Mouse (Mus musculus) hindbrain, embryonic 12.5 days (tissue): ENCODE results near the gene Thbs3. TPM values are rescaled to one million over a fixed set of nuclear protein-coding genes. Genes with fewer than 3 reads are reported as not detected.

ENCODE experiments used
- ATAC-seq: fragments of 200-750 bp; cut with Nextera tagmentation; 2 replicates; pipeline ENCODE4 v1.8.0; 2017; ENCODE audit warnings: moderate TSS enrichment; ENCODE audit not compliant: low FRiP score
- H3K27ac ChIP-seq: fragments of 300-500 bp; sonication (generic); 2 replicates; pipeline ENCODE4 v1.5.1; 2016; ENCODE audit warnings: mild to moderate bottlenecking
- H3K27me3 ChIP-seq: fragments of 300-500 bp; sonication (generic); 2 replicates; pipeline ENCODE4 v1.6.1; 2016; ENCODE audit warnings: mild to moderate bottlenecking
- H3K36me3 ChIP-seq: fragments of 300-500 bp; sonication (generic); 2 replicates; pipeline ENCODE4 v1.6.1; 2016; ENCODE audit warnings: mild to moderate bottlenecking
- H3K4me1 ChIP-seq: fragments of 300-500 bp; sonication (generic); 2 replicates; pipeline ENCODE4 v1.6.1; 2016
- H3K4me2 ChIP-seq: fragments of 300-500 bp; sonication (generic); replicated peaks from 2 replicates; pipeline ENCODE4 v1.6.1; 2016; ENCODE audit warnings: mild to moderate bottlenecking
- H3K4me3 ChIP-seq: fragments of 300-500 bp; sonication (generic); 2 replicates; pipeline ENCODE4 v1.5.1; 2016; ENCODE audit warnings: mild to moderate bottlenecking
- H3K9ac ChIP-seq: fragments of 300-500 bp; sonication (generic); 2 replicates; pipeline ENCODE4 v1.6.1; 2016; ENCODE audit warnings: mild to moderate bottlenecking, moderate library complexity
- H3K9me3 ChIP-seq: fragments of 300-500 bp; sonication (generic); replicated peaks from 2 replicates; pipeline ENCODE4 v1.6.1; 2016; ENCODE audit warnings: mild to moderate bottlenecking
- WGBS: fragments of 180-500 bp; shearing (Covaris S2); methylation state at CpG from one replicate; pipeline ENCODE4 v1.1.7; 2016; 5-methylcytosine and 5-hydroxymethylcytosine counted together
- polyA plus RNA-seq: library from polyadenylated mRNA; unstranded; fragments of >200 nt; fragmentation: Nextera tagmentation; extraction: Ambion mirVana; gene quantifications from 2 replicates; pipeline ENCODE4 v1.2.1, GENCODE M21; 2016

Thbs3 gene
- polyA plus RNA-seq, 1 experiment from 2014 or later = 71.3 TPM

- Histone ChIP-seq H3K4me1 (peaks cover 31% of the 10 kb centered on the region), H3K9ac (no peak overlapping the region), H3K36me3 (peaks cover 24% of the 10 kb centered on the region), H3K27ac (no peak overlapping the region), H3K4me2 (no peak overlapping the region), H3K27me3 (no peaks in the 10 kb centered on the region; the same call in 1 of the 2 replicates), H3K4me3 (no peak overlapping the region), H3K9me3 (no peaks in the 10 kb centered on the region)
- no peak for ATAC-seq
- 92% methylated on average over 2 of the region's 2 CpGs for WGBS
Observed at GRCm38 (mm10) chr3:89230561-89230960, 15.6 kb downstream of the Thbs3 start.

GRCm38 (mm10) chr3:89231345-89231744 lies 16.4 kb downstream of the Thbs3 start:
- 71% methylated on average over 7 of the region's 7 CpGs for WGBS
- H3K9ac ChIP-seq = no peak overlapping the region
- H3K36me3 ChIP-seq = peaks cover 31% of the 10 kb centered on the region
- no peak overlapping the region for H3K4me3 ChIP-seq
- no peaks in the 10 kb centered on the region; the same call in 1 of the 2 replicates for H3K27me3 ChIP-seq
- no peak overlapping the region for H3K27ac ChIP-seq
- H3K9me3 ChIP-seq = no peaks in the 10 kb centered on the region
- peaks cover 24% of the 10 kb centered on the region for H3K4me1 ChIP-seq
- no peak overlapping the region for H3K4me2 ChIP-seq
- no peak for ATAC-seq

GRCm38 (mm10) chr3:89231772-89232275 lies 16.8 kb downstream of the Thbs3 start:
- WGBS = 77% methylated on average over 16 of the region's 16 CpGs
- H3K9me3 ChIP-seq = no peaks in the 10 kb centered on the region
- peaks cover 19% of the 10 kb centered on the region for H3K4me1 ChIP-seq
- ATAC-seq = no peak
- H3K4me2 ChIP-seq = no peak overlapping the region
- H3K36me3 ChIP-seq = peaks cover 36% of the 10 kb centered on the region
- no peak overlapping the region for H3K4me3 ChIP-seq
- no peak overlapping the region for H3K9ac ChIP-seq
- H3K27me3 ChIP-seq = no peaks in the 10 kb centered on the region; the same call in 1 of the 2 replicates
- no peak overlapping the region for H3K27ac ChIP-seq

DNA sequence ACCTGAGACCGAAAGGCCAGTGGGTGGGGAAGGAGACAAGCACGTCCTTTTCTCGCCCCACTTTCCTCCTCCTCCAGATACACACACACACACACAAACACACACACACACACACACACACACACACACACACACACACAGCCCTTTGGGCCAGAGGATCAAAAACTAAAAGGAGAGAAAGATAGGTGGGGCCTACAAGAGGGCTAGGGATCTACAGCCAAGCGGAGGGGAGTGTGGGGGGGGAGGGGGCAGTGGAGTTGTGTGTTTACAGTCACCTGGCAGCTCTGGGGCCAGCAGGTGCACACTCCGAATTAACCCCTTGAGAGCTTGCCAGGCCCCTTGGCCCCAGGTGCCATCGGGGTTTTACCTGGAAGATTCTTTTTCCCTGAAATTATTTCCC lies 17.6 kb downstream of the Thbs3 start:
- Histone ChIP-seq H3K36me3 (peaks cover 44% of the 10 kb centered on the region), H3K4me2 (no peak overlapping the region), H3K4me1 (peaks cover 12% of the 10 kb centered on the region), H3K27ac (no peak overlapping the region), H3K9me3 (no peaks in the 10 kb centered on the region), H3K4me3 (no peak overlapping the region), H3K9ac (no peak overlapping the region), H3K27me3 (no peaks in the 10 kb centered on the region; the same call in 1 of the 2 replicates)
- WGBS = 77% methylated on average over 6 of the region's 6 CpGs
- ATAC-seq = no peak

GRCm38 (mm10) chr3:89233562-89234110 lies 18.7 kb downstream of the Thbs3 start:
- Histone ChIP-seq H3K27ac (no peak overlapping the region), H3K9me3 (no peaks in the 10 kb centered on the region), H3K36me3 (peaks cover 54% of the 10 kb centered on the region), H3K27me3 (peaks cover 1% of the 10 kb centered on the region; the same call in 1 of the 2 replicates), H3K4me3 (no peak overlapping the region), H3K4me1 (peaks cover 3% of the 10 kb centered on the region; the same call in 1 of the 2 replicates), H3K9ac (no peak overlapping the region), H3K4me2 (no peak overlapping the region)
- ATAC-seq = no peak
- 87% methylated on average over 14 of the region's 14 CpGs for WGBS

- H3K27me3 ChIP-seq = 0 out of 2 replicates have a peak, but pooled peaks cover 4% of the 10 kb centered on the region
- no peak overlapping the region for H3K9ac ChIP-seq
- no peaks in the 10 kb centered on the region; the same call in 1 of the 2 replicates for H3K4me1 ChIP-seq
- no peak overlapping the region for H3K4me3 ChIP-seq
- H3K9me3 ChIP-seq = no peaks in the 10 kb centered on the region
- WGBS = 94% methylated on average over 10 of the region's 10 CpGs
- no peak for ATAC-seq
- H3K4me2 ChIP-seq = no peak overlapping the region
- no peak overlapping the region for H3K27ac ChIP-seq
- peaks cover 79% of the 10 kb centered on the region for H3K36me3 ChIP-seq
Observed at GRCm38 (mm10) chr3:89236516-89236915, 21.5 kb downstream of the Thbs3 start.

DNA sequence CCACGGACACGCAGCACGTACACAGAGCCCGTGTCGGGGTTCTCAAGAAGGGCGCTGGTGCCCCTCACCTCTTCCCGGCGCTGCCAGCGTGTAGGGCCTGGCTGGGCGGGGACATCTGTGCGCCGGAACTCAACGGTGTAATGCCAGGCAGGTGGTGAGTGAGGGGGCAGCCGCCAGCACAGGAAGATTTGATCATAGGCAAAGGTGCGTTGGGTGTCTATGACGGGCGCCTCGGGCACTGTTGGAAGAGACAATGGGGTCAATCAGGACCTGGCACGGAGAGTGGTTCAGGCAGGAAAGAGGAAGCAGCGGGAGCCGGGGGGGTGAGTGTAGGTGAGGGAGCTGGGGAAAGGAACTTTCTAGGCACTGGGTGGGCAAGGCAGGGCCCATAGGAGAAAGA lies 22.7 kb downstream of the Thbs3 start:
- ATAC-seq = no peak
- Histone ChIP-seq H3K36me3 (peaks cover 89% of the 10 kb centered on the region), H3K4me2 (no peak overlapping the region), H3K27me3 (0 out of 2 replicates have a peak, but pooled peaks cover 4% of the 10 kb centered on the region), H3K27ac (no peak overlapping the region), H3K4me3 (no peak overlapping the region), H3K9me3 (no peaks in the 10 kb centered on the region), H3K4me1 (peaks cover 2% of the 10 kb centered on the region), H3K9ac (no peak overlapping the region)
- WGBS = 95% methylated on average over 21 of the region's 21 CpGs

DNA sequence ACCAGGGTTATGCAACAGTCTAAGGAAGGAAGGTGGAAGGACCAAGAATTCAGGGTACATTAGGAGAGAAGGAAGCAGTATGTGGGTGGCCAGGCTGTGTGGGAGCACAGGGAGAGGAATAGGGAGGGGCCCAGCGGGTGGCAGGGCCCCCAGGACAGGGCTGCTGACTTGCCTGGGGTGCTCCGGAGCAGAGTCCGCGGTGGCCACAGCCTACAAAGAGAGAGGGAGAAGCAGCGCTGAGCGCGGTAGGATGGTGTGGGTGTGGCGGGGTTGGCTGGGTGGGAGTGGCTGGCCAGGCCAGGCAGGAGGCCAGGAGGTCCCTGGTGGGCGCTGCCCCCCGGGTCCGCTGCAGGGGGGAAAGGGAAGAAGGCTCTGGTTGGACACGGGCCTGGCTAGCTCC lies 23.5 kb downstream of the Thbs3 start:
- WGBS = 70% methylated on average over 10 of the region's 12 CpGs
- H3K36me3 ChIP-seq = peaks cover 84% of the 10 kb centered on the region

DNA sequence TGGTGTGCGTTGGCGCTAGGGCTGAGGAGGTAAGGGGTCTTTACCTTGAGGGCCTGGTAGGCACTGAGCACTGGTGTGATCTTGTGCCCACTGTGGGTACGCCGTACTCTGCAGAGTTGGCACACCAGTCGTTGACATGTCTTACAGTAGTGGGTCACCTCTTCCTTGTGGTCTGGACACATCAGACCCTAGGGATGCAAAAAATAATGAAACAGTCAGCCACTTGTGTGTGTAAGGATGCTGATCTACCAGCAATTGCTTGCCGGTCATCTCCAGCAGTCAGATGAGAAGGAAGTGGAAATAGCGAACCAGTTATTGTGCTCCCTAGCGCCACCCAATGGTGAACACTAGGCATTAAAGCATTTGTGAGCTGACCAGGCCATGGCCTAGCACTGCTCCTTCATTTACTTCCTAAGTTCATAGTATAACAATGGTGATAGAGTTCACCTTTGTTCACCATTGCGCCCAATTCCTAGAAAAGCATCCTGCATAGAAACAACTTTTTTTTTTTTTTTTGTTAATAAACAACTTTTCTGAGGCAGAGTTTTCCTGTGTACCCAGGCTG lies 27.4 kb downstream of the Thbs3 start:
- Histone ChIP-seq H3K9me3 (no peaks in the 10 kb centered on the region), H3K36me3 (peaks cover 47% of the 10 kb centered on the region), H3K27me3 (0 out of 2 replicates have a peak, but pooled peaks cover 4% of the 10 kb centered on the region), H3K4me3 (no peak overlapping the region), H3K4me2 (no peak overlapping the region), H3K9ac (no peak overlapping the region), H3K27ac (no peak overlapping the region), H3K4me1 (peaks cover 39% of the 10 kb centered on the region)
- ATAC-seq = no peak
- WGBS = 72% methylated on average over 9 of the region's 9 CpGs

More for the DNA sequence above, 23.5 kb downstream of the Thbs3 start:
- 0 out of 2 replicates have a peak overlapping the region, but pooled peaks have one; percentile 23 for H3K9ac ChIP-seq
- H3K4me3 ChIP-seq = no peak overlapping the region
- peaks cover 10% of the 10 kb centered on the region for H3K4me1 ChIP-seq
- H3K27me3 ChIP-seq = 0 out of 2 replicates have a peak, but pooled peaks cover 4% of the 10 kb centered on the region
- no peak for ATAC-seq
- H3K27ac ChIP-seq = no peak overlapping the region
- H3K4me2 ChIP-seq = no peak overlapping the region
- no peaks in the 10 kb centered on the region for H3K9me3 ChIP-seq

DNA sequence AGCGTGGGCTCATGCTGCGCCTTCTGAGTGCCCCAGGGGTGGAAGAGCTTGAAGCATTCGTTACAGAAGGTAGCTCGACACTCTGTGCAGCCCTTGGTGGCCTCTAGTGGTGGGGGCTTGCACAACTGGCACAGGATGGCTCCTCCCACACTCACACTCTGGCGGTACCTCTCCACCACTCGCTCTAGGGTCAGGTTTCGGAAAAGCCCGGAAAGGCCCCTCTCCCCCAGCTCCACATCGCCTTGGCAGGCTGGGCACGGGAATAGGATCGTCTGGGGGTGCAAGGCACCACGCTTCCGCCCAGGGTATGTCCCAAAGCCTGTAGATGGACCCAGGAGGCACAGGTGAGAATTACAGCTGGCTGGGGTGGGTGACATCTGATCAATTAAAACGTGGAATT lies 28.6 kb downstream of the Thbs3 start:
- Histone ChIP-seq H3K4me2 (peak overlapping the region; percentile 77), H3K4me1 (peaks cover 41% of the 10 kb centered on the region), H3K27me3 (0 out of 2 replicates have a peak, but pooled peaks cover 3% of the 10 kb centered on the region), H3K9ac (peak overlapping the region; percentile 70), H3K27ac (peak overlapping the region; percentile 91), H3K36me3 (peaks cover 39% of the 10 kb centered on the region), H3K4me3 (peak overlapping the region; percentile 73), H3K9me3 (no peaks in the 10 kb centered on the region)
- 7% methylated on average over 14 of the region's 14 CpGs for WGBS
- ATAC-seq = 0 out of 2 replicates have a peak, but pooled peaks have one; percentile 3

DNA sequence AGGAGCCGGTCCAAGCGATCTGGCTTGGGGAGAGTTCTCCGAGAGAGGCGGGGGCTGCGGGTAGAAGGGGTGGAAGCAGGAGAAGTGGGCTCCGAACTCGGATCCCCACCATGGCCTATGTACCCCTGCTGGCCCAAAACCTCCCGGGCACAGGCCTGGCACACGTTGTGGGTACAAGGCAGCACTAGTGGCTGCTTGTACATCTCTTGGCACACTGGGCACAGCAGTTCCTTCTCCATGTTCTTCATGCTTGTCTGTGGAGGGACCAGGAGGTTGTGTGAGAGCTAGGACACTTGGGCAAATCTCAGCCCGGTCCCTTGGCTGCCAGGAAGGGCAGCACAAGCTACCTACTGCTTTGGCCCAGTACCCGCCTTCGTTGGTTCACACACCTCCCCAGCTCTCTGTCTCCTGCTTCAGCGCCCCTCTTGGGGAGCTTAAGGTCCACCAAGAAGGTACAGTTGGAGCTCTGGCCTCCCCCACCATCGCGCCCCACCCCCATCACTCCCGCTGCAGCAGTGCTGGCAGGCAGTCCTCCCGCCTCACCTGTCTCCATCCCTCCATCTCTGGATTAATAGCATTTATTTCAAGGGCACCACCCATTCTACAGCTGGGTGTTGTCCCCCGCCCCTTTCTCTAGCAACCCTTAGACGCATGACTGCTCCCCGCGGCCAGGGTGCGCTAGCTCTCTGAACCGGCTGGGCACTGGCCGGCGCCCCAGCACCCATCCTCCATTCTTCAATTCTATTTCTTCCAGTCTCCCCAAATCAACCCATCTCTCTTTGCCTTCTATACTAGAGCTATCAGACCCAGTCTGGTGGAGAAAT lies 29.4 kb downstream of the Thbs3 start:
- peak overlapping the region; percentile 73 for H3K4me3 ChIP-seq
- H3K9me3 ChIP-seq = no peaks in the 10 kb centered on the region
- H3K27ac ChIP-seq = peak overlapping the region; percentile 91
- H3K27me3 ChIP-seq = no peaks in the 10 kb centered on the region
- ATAC-seq = peak; percentile 46
- H3K4me1 ChIP-seq = peaks cover 41% of the 10 kb centered on the region
- H3K4me2 ChIP-seq = peak overlapping the region; percentile 77
- H3K9ac ChIP-seq = peak overlapping the region; percentile 70
- 11% methylated on average over 25 of the region's 25 CpGs for WGBS
- H3K36me3 ChIP-seq = peaks cover 32% of the 10 kb centered on the region
